Mouse (Mus musculus): ENCODE measurements around the gene Klrg2.

GRCm38 (mm10) chr6:38641228-38641627 lies 4.2 kb upstream of the Klrg2 start:
- TF ChIP-seq CTCF (IDR thresholded peaks at IDR 0.05 in 2 of 3, conservative IDR thresholded peaks at IDR 0.05 in 1 of 3; ENCODE audit: control insufficient read depth in 1 of 3, insufficient read depth in 1 of 3, low read depth in 2 of 3, low read length in 3 of 3, poor library complexity in 1 of 3, severe bottlenecking in 1 of 3) (no peak), TCF12 (IDR thresholded peaks at IDR 0.05; ENCODE audit: low read depth, low read length) (no peak), GABPA (IDR thresholded peaks at IDR 0.05; ENCODE audit: low read depth, low read length) (no peak), NELFE (IDR thresholded peaks at IDR 0.05; ENCODE audit: low read depth, low read length) (no peak), EP300 (IDR thresholded peaks at IDR 0.05; ENCODE audit: low read depth in 1 of 2, low read length in 2 of 2) (no peak), POLR2A (IDR thresholded peaks at IDR 0.05; ENCODE audit: control insufficient read depth in 1 of 2, insufficient read depth in 1 of 2, low read depth in 1 of 2, low read length in 2 of 2, poor library complexity in 1 of 2) (no peak), NRF1 (IDR thresholded peaks at IDR 0.05; ENCODE audit: insufficient read depth, low read depth, low read length, poor library complexity, severe bottlenecking) (no peak), RAD21 (IDR thresholded peaks at IDR 0.05; ENCODE audit: low read depth, low read length) (no peak), SMC3 (IDR thresholded peaks at IDR 0.05; ENCODE audit: low read depth, low read length) (no peak), RCOR1 (IDR thresholded peaks at IDR 0.05; ENCODE audit: low read depth, low read length) (no peak), MAX (IDR thresholded peaks at IDR 0.05; ENCODE audit: low read length) (no peak)
